Mouse (Mus musculus): ENCODE results near the gene Topaz1.

GRCm38 (mm10) chr9:122836126-122836525 is 89.0 kb downstream of the Topaz1 start:
- TF ChIP-seq CHD2 (IDR thresholded peaks at IDR 0.05; ENCODE audit: low read depth, low read length) (no peak), ZNF384 (IDR thresholded peaks at IDR 0.05; ENCODE audit: low read depth, low read length) (no peak), HCFC1 (IDR thresholded peaks at IDR 0.05; ENCODE audit: borderline replicate concordance, insufficient read depth, low read length) (no peak), MAFK (IDR thresholded peaks at IDR 0.05; ENCODE audit: insufficient read depth, low read depth, low read length) (no peak), ZC3H11A (IDR thresholded peaks at IDR 0.05; ENCODE audit: borderline replicate concordance, low read depth, low read length) (no peak)

All from ES-E14 (cell line).